Mouse (Mus musculus) cerebral cortex, adult 2 months (tissue): ENCODE results near the gene L1cam.

ENCODE experiments used
- WGBS: fragments of 180-500 bp; shearing (Covaris S2); methylation state at CpG from one replicate; pipeline ENCODE4 v1.1.7; 2018; 5-methylcytosine and 5-hydroxymethylcytosine counted together

Gene L1cam

GRCm38 (mm10) chrX:73877014-73877413 lies 18.9 kb downstream of the L1cam start:
- 76% methylated on average over 1 of the region's 1 CpGs for WGBS

GRCm38 (mm10) chrX:73875881-73876280 lies 20.0 kb downstream of the L1cam start:
- WGBS = 39% methylated on average over 2 of the region's 2 CpGs

GRCm38 (mm10) chrX:73871956-73872355 lies 23.9 kb downstream of the L1cam start:
- WGBS = 65% methylated on average over 1 of the region's 1 CpGs

GRCm38 (mm10) chrX:73869334-73869733 lies 26.6 kb downstream of the L1cam start:
- 15% methylated on average over 5 of the region's 5 CpGs for WGBS

GRCm38 (mm10) chrX:73867852-73868251 lies 28.1 kb downstream of the L1cam start:
- WGBS = 62% methylated on average over 1 of the region's 1 CpGs

- 26% methylated on average over 3 of the region's 3 CpGs for WGBS
Observed at GRCm38 (mm10) chrX:73867256-73867655, 28.6 kb downstream of the L1cam start.

- 38% methylated on average over 3 of the region's 3 CpGs for WGBS
Observed at GRCm38 (mm10) chrX:73864692-73865091, 31.2 kb downstream of the L1cam start.

- WGBS = 67% methylated on average over 3 of the region's 3 CpGs
Observed at GRCm38 (mm10) chrX:73855087-73855408, 40.9 kb downstream of the L1cam start.

- WGBS = 77% methylated on average over 9 of the region's 9 CpGs
Observed at GRCm38 (mm10) chrX:73854326-73855086, 41.4 kb downstream of the L1cam start.

GRCm38 (mm10) chrX:73836691-73837090 lies 59.2 kb downstream of the L1cam start:
- WGBS = 51% methylated on average over 3 of the region's 3 CpGs

GRCm38 (mm10) chrX:73835731-73836130 lies 60.2 kb downstream of the L1cam start:
- 100% methylated on average over 1 of the region's 1 CpGs for WGBS

- 3% methylated on average over 55 of the region's 84 CpGs for WGBS
Observed at GRCm38 (mm10) chrX:73824185-73825151, 71.4 kb downstream of the L1cam start, which contains the start of gene Pdzd4. Gene Pdzd4 (minus strand): TSS chrX:73824969.

- 2% methylated on average over 17 of the region's 17 CpGs for WGBS
Observed at GRCm38 (mm10) chrX:73823747-73824146, 72.2 kb downstream of the L1cam start.

GRCm38 (mm10) chrX:73816596-73817314 lies 79.2 kb downstream of the L1cam start:
- 55% methylated on average over 3 of the region's 3 CpGs for WGBS

- 20% methylated on average over 14 of the region's 14 CpGs for WGBS
Observed at GRCm38 (mm10) chrX:73815072-73815471, 80.8 kb downstream of the L1cam start.

- WGBS = 47% methylated on average over 1 of the region's 1 CpGs
Observed at GRCm38 (mm10) chrX:73805814-73806213, 90.1 kb downstream of the L1cam start.
